Mouse (Mus musculus): ENCODE measurements around the gene Tmem198.

Gene Tmem198

DNA sequence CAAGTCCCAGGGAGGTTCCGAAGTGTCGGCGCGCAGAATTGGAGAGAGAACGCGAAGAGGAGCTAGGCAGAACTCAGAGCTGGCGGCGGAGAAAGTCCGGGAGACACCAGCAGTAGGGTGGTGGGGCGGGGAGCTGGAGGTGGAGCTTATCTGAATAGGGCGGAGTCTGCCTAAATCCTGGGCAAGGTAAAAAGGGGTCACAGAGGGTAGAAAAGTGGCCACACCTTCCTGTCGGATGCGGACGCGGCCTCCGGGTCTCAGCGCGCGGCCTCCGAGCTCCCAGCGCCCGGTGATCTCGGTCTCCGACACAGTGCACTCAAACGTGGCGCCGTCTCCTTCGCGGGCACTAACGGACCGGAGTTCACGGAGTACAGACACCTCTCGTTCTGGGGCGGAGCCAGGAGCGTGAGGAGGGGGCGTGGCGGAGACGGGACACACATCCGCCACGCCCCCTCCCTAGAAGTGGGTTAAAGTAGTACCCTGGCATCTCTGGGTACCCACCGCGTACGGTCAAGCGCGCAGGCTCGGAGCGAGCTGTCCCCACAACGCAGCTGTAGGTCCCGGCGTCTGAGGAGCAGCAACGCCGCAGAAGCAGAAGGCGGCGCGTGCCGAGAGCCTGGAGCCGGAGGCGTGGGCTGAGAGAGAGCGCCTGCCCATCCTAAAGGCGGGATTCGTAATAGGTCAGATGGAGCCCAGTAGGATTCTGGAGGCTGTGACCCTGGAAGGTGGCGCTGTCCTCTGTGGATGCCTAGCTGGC is 8.3 kb downstream of the Tmem198 start:
- DNase-seq (ENCODE audit: low spot score in 2 of 2), result peak; percentile 42 to 74

DNA sequence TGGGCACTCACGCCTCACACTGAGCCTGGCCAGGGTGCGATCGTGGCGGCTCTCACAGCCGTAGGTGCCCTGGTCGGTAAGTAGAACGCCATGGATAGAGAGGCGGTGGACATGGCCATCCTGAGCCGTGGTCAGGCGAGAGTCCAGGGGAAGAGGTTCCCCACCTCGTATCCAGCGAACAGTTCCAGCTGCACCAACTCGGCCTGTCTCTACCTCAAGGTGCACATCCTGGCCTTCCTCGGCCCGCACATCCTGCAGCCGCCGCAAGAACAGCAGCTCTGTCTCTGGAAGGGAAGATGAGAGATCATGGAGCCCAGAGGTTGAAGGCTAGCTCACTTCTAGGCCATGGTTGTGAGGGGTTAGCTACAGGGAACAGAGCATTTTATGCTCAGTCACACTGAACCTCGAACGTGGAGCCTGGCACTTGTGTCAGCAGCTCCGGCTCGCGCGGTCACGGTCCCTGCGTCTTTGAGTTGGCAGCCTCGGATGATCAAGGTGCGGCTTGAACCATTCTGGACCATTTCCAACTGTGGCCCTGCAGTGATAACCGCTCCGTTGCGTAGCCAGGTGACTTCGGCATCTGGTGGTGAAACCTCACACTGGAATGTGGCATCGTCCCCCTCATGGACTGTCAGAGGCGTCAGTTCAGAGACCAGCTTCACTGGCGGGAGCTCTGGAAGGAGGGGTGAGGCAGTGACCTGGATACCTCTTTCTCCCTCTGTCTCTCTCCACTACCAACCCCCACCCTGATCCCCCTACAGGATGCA is 11.6 kb downstream of the Tmem198 start:
- DNase-seq (ENCODE audit: low spot score in 2 of 2), result no peak

DNA sequence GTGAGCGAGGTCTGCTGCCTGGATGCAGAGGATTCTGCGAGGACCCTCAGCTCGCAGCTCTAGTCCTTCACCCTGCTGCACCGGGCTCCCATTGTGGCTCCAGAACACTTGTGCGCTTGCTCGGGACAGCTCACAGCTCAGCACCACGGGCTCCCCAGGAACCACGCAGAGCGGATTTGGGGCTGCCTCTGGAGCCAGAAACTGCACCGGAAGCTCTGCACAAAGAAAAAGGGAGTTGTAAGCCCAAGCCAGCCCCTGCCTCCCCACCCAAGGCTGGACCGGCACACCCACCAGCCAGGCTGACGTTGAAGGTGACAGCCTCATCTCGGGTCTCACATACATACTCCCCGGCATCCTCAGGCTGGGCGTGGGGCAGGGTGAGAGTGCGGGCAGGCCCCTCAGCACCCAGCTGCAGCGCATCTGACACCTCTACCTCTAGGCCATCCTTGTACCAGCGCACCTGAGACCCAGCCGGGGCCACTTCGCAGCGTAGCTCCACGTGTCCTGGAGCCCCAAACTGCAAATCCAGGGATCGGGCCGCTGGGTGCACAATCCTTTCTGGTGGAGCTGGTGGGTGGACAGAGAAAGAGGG is 13.3 kb downstream of the Tmem198 start:
- DNase-seq (ENCODE audit: low spot score in 2 of 2), result no peak

DNA sequence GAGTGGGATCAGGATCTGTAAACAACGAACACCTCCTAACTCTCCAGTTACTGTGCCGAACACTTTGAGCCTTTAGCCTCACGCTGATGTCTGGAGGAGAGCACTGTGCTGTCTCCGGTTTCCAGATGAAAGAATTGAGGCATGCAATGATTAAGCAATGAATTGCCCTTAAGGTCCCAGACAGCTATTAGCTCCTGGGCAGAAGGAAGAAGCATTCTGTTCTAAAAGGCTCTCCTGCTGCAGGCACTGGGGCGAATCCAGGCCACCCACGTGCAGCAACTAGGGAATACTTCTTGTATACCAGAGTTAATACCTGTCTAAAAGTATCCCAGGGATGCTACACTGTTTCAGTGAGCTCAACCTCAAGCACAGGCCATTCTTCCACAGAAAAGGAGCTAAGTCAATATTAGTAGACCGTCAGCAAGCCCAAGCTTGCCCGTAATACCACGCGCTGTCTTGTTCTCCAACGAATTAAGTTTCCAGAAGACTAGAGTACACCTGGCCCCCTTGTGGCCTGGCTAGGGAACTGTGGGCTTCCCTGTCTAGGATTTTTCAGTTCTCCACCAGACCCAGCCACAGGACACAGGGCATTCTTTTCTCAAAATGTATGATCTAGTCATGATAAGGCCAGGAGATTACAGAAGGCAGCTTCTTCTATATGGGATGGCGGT is 15.7 kb downstream of the Tmem198 start:
- DNase-seq (ENCODE audit: low spot score in 2 of 2), result peak; percentile 29

DNA sequence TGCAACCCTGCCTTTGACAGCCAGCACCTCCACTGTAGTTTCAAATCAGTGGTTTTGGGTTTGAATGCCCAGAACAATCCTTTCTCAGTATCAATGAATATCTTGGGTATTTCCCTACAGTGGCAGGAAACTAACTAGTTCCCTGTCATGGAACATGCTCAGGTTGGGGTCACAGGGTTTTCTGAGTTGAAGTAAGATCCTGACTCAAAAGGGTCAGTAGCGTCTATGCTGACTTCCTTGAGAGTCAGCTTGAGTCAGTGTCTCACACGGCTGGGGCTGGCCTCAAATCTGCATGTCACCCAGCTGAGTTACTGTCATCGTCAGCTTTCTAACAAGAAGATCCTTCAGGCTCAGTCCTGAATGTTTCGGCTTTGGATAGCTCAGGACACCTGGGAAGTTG is 19.6 kb downstream of the Tmem198 start:
- no peak for DNase-seq (ENCODE audit: low spot score in 2 of 2)

DNA sequence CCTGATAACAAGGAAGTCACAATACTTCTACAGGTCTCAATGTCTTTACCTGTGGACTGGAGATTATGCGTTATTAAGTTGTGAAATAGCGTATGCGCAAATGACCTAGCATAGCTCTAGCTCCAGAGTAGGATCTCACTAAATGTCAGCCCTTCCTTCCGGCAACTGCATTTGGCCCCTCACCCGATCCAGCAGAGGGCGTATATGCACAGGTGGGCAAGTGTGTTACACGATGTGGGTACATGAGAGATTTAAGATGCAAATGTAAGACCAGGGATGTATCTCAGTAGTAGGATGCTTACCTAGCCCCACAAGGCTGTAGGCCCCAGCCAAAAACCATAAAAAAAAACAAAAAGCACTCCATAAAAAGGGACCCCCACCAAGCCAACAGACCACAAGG is 20.1 kb downstream of the Tmem198 start:
- no peak for DNase-seq (ENCODE audit: low spot score in 2 of 2)

DNA sequence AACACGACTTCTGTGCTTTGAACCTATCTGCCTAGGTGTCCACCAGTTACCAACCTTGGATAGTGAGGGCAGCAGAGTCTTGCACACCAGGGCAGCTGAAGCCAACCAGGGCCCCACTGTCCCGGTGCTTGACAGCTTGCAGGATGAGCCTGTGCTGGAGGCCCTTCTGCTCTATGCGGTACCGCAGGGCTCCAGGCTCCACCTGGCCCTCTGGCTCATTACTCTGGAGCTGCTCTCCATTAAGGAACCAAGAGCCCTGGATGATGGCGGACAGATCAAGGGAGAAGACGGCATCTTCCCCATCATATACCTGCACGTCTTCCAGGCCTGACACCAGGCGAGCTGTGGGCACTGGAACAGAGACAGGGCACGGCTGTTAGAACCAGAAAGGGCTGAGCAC is 22.6 kb downstream of the Tmem198 start:
- no peak for DNase-seq (ENCODE audit: low spot score in 2 of 2)

DNA sequence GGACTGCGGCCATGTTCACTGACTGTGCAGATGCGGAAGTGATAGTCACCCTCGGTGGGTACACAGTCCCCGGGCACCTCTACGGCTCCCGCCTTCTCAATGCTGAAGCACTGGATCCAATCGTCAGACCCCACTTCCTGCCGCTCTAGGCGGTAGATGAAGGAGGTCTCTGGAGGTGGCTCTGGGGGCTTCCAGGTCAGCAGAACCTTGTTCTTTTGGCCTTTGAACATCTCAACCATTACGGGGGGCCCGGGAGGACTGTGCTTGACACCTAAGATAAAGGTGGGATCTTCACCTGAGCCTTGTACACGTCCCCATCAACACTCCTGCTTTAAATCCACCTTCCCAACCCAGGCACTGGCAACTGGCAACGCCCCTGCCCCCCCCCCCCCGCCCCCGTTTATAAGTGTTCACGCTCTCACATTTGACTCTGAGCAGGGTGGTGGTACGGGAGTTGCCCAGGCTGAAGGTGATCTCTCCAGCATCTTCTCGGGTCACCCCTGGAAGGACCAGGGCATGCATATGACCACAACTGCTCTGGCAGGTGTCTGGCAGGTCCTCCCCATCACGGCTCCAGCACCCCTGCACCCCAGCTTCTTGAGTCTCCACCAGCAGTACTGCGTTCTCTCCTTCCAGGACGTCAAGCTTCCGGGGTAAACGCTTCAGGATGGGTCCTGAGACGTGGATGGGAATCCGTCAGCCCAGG is 23.8 kb downstream of the Tmem198 start:
- DNase-seq (ENCODE audit: low spot score in 2 of 2), result no peak

DNA sequence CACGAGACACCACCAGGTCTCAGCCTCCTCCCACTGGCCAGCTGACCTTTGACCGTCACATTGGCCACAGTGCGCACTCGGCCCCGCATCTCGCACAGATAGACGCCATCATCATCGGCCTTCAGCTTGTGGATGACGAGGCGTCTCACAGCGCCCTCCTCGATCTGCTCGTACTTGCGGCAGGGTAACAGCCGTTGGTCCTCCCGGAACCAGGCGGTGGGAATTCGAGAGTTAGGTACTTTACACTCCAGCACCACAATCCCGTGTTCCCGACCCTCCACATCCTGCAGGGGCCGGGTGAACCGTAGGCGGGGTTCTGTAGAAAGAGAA is 24.3 kb downstream of the Tmem198 start:
- no peak for DNase-seq (ENCODE audit: low spot score in 2 of 2)

DNA sequence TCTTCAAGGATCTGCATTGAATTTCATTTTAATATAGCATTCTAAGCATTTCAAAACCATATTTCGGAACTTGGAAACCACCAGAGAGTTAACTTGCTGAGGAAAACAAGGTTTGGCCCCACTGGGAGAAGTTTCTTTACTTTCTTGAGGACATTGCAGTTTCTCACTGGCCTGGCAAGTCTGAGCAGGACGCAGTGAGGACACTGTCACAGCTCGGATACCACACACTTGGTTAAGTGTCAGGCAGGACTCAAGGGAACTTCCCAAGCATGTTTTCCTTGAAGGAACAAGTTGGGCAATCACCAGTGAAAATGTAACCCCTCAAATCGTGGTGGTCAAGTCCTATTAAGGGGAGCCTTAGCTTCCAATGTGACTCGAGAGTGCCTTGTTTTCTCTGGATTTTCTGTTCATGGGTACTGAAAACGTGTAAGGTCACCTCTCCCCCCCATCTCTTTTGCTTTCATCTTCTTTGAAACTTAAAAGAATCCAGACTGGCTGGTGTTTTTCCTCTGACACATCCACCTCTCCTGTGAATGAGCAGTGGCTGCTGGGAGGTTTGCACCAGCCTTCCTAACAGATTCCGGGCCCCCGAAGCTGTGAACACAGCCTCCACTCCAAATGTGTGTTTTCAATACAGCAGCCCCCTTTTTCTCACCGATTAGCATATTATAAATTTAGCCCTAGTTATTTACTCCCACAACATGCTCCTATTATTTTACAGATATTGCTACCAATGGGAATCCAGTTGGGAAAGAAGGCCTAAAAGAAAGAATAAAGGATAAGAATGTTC is 25.1 kb downstream of the Tmem198 start:
- no peak for DNase-seq (ENCODE audit: low spot score in 2 of 2)

DNA sequence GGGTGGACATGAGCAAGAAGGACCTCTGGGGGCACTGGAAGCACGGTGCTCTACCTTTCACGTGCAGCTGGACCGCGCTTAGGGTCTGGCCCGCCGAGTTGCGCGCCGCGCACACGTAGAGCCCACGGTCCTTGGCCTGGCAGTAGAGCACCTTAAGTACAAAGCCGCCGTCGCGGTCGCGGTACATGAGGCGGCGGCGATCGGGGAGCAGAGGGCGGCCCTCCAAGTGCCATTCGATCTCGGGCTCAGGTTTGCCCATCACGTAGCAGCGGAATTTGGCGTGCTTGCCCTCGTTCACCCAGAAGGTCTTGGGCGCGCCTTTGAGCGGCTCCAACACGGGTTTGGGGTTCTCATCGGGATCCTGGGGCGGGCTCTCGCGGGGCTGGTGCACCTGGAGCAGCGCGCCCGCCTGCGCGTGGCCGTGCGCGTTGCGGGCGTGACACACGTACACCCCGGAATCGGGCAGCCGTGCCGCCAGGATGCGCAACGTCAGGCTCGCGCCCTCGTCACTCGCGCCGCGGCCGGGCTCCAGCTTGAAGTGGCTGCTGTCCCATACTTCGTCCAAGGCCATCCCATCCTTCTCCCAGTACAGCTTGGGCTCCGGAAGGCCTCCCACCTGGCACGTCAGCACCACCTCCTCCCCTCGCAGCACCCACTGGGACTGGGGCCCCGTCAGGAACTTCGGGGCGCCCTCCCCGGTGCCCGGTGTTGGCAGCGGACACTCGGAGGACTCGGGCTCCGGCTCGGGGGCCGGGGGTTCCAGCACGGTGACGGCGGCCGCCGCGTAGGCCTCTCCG is 26.0 kb downstream of the Tmem198 start:
- peak; percentile 53 to 55 for DNase-seq (ENCODE audit: low spot score in 2 of 2)

DNA sequence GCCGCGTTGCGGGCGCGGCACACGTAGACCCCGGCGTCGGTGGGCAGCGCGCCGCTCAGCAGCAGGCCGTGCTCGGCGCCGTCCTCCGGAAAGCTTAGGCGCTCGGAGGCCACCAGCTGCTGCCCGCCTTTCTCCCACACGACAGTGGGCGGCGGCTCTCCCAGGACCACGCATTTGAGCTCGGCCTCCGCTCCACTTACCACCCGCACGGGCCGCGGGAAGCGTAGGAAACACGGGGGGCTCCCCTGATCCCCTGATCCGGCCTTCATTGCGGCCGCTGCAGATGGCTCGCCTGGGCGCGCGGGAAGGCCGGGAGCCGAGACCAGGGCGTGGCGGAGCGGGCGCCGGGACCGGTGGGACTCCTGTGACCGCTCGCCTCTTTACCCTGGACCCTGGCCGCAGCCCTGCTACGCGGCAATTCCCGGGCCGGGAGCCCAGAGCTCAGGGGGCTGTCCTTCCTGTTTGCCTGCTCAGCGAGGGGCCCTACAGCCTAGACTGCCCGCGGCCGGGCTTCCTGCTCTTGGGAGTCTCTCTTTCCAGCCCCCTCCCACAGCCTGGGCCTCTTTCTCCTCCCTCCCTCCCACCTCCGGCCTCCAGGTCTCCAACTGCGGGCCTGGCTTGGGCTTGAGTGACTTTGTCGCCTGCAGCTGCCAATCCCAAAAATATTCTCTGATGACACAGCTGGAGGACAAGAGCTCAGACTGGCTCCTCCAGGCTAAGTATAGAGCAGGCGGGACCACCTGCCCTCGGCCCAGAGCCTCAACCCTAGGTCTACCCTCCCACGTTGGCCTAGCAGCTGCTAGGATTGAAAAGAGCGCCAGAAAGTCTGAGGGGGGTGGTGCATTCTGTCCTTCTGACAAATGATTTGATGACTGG is 26.9 kb downstream of the Tmem198 start, which contains the start of gene Obsl1:
Gene Obsl1, minus strand, starts transcription at position 497 of the 876 bp plus-strand sequence.
- peak; percentile 42 to 63 for DNase-seq (ENCODE audit: low spot score in 2 of 2)

DNA sequence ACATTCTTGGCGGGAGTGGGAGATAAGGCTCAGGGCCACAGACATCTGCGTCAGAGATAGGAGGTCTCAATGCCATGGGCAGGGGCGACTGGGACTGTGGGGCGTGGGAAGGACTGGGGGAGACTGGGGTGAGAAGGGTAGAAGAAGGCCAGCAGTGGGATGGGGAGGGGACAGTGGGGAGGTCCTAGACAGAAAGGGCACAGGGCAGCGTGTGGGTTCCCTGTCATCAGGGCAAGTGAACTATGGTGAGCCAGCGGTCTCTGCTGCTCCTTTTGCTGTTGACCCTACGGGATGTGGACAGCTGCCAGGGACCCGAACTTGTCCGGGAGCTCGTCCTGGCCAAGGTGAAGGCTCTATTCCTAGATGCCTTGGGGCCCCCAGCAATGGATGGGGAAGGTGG is 27.7 kb downstream of the Tmem198 start, which contains the start of gene Inha:
Gene Inha, plus strand, starts transcription at position 72 of the 400 bp plus-strand sequence.
- peak in 1 of 2 experiments; percentile 4 for DNase-seq (ENCODE audit: low spot score in 2 of 2)

DNA sequence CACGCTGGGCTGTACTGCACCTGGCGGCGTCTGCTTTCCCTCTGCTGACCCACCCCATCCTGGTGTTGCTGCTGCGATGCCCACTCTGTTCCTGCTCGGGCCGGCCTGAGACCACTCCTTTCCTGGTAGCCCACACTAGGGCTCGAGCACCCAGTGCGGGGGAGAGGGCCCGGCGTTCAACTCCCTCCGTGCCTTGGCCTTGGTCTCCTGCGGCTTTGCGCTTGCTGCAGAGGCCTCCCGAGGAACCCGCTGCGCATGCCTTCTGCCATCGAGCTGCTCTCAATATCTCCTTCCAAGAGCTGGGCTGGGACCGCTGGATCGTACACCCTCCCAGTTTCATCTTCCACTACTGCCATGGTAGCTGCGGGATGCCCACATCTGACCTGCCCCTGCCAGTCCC is 30.3 kb downstream of the Tmem198 start:
- peak in 1 of 2 experiments; percentile 0 for DNase-seq (ENCODE audit: low spot score in 2 of 2)

DNA sequence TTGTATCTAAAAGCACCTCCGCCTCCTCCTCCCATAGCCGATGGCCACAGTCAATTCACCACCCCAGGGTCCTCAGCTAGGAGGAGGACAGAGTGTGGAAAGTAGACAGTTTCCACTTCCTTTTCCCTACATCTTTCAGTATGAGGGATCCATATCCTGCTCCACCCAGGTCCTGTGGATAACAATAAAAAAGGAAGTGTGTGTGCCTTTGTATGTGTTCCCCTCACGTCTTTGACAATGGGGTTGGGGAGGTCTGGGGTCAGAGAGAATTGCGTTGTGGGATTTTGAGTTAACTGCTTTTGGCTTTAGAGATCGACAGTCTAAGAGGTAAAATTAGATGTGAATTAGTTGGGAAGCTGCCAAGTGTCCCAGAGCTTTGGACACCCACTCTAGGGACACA is 30.8 kb downstream of the Tmem198 start:
- no peak for DNase-seq (ENCODE audit: low spot score in 2 of 2)

DNA sequence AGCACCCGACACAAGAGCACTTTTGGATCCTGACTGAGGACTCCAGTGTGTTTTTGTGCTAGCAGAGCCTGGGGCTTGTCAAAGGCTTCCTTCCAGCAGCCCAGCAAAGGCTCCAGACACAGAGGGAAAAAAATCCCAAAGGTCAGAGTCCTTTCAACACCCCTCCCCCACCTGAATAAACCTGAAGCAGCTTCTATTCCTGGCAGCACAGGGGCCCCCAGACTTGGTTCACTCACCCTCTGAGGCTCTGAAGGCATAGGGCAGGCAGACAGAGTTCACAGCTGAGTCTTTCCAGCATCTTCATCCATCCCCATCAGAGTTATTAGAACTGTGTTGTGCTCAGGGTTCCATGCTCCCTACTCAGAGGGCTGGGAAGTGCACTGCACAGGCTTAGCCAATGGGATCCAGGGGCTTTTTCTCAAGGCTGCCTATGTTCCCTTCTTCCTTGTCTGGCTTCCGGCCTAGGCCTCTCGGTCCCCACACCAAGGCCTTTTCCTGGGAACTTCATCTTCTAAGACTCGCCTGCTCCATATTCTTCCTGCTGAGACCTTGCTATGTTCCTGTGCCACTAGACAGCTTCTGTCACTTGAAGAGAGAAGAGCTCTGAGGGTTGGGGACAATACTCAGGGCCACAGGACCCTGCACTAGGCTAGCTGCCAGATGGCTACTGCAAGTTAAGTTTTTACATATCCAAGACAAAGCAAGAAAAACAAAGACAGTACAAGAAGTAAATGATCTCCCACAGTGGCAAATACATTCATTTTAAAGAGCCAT is 32.3 kb downstream of the Tmem198 start:
- no peak for DNase-seq (ENCODE audit: low spot score in 2 of 2)

DNA sequence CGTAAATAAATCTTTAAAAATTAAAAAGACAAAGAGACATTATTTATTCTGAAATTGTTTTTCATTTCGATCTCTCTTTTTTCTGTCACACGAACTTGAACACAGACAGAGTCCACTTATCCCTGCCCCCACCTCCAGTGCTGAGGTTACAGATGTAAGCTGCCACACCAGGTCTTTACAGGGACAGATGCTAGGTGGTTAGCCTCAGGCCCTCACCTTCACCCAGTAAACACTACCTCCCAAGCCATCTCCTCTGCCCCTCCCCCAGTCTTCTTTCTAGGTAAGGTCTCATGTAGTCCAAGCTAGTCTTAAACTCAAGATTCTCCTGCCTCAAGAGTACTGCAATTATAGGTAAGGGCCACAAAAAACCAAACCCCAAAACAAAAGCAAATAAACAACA is 33.2 kb downstream of the Tmem198 start:
- no peak for DNase-seq (ENCODE audit: low spot score in 2 of 2)

DNA sequence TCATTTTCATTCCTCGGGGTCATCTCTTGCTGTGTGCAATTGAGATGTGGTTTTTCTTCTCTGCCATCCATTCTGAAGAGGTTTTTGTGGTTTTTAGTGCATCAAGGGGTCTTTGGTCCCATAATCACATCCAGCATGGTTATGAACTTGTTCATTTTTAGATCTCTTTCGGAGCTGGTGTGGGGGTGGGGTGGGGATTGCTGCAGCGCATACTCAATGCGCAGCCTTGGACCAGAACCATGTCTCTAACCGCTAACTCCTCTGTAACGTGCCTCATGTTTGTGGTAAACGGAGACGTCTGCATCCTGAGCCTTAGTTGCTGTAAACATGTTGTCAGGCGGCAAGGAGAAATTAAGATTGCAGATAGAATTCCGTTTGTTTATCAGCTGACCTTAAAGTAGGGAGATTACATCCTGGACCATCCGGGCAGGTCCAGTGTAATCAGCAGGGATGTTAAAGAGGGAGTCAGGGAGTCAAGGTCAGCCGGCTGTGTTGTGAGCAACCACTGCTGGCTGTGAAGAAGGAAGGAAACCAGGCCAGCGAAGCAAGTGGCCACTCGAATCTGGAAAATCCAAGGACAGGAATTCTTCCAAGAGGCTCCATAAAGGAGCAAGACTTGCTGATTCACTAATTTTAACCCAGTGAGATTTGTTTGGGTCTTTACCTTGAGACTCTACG is 37.5 kb downstream of the Tmem198 start:
- no peak for DNase-seq (ENCODE audit: low spot score in 2 of 2)
